Mouse (Mus musculus): ENCODE results near the gene Mrpl4.
"Not testable (repeated sequence)": the region's sequence is repeated elsewhere in the genome, so short reads cannot be mapped to it uniquely, and the experiment has no call there.

The Mrpl4 gene

GRCm38 (mm10) chr9:20986952-20987686 lies 15.4 kb upstream of the Mrpl4 start:
- no peak for DNase-seq (ENCODE audit: low spot score in 2 of 2)

GRCm38 (mm10) chr9:20987953-20988352 lies 14.6 kb upstream of the Mrpl4 start:
- no peak for DNase-seq (ENCODE audit: low spot score in 2 of 2)

GRCm38 (mm10) chr9:20990861-20991260 lies 11.7 kb upstream of the Mrpl4 start:
- DNase-seq (ENCODE audit: low spot score in 2 of 2) = no peak

DNA sequence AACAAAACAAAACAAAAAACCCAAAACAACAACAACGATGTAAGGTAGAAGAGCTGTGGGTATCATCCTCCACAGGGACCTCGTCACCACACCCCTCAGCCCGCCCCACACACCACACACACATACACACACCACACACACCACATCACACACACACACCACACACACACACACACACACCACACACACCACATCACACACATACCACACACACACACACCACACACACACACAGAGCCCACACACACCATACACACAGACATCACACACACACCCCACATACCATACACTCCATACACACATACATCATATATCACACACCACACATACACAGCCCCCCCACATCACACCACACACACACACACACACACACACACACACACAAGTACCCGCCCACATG lies 11.0 kb upstream of the Mrpl4 start:
- no peak for DNase-seq (ENCODE audit: low spot score in 2 of 2)

DNA sequence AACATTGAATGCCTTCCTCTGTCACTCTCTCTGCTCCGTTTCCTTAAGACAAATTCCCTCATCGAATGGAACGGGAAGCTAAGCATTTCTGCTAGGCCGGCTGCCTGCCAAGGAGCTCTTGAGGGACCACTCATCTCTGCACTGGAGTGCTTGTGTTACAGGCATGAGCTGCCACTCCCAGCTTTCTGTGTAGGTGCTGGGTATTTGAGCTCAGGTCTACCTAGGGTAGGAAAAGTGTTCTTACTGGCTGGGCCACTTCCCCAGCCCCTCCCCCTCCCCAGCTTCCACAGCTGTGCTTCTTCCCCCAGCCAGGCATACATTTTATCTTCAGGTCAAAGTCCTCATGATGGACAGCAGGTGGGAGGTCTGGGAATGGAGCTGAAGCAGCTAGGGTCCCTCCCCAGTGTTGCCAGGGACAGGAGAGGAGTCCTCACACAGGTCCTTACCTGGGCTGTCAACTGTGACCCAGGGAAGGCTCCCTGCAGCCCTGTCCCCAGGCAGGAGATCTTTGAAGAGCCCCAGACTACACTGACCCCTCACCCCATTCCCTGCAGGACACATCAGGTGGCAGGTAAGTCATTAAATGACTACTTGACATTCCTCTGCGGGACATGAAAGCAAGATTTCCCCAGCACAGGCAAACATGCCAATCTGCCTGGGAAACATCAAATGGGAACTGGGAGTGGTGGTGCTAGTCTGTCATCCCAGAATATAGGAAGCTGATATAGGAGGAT lies 9.2 kb upstream of the Mrpl4 start:
- DNase-seq (ENCODE audit: low spot score in 2 of 2) = no peak

DNA sequence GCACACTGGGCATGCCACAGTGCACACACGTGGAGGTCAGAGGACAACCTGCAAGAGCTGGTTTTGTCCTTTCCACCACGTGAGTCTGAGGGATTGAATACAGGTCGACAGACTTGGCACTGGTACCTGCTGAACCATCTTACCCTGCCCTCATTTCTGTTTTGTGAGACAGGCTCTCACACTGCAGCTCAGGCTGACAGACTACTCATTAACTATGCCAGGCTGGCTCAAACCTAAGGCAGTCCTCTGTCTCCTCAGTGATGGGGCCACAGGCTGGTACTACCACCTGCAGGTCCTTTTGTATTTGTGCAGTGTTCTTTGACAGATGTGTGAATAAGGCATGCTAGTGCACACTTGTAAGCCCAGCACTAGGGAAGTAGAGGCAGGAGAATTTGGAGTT lies 7.5 kb upstream of the Mrpl4 start:
- DNase-seq (ENCODE audit: low spot score in 2 of 2) = no peak

DNA sequence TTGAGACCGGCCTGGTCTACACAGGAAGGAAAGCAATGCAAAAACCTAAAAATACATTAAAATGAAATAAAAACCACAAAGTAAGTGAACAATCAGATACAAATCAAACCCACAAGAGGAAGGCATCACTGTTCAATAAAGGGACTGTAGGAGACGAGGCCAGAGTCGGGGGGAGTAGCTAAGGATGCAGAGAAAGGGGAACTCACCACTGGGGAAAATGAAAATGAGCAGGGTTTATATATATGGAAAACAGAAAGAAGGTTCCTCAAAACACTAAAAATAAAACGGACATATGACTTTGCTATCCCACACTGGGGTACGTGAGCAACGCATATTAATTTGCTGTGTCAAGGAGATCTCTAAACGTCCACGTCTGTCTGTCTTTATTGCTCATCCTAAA lies 5.5 kb upstream of the Mrpl4 start:
- no peak for DNase-seq (ENCODE audit: low spot score in 2 of 2)

DNA sequence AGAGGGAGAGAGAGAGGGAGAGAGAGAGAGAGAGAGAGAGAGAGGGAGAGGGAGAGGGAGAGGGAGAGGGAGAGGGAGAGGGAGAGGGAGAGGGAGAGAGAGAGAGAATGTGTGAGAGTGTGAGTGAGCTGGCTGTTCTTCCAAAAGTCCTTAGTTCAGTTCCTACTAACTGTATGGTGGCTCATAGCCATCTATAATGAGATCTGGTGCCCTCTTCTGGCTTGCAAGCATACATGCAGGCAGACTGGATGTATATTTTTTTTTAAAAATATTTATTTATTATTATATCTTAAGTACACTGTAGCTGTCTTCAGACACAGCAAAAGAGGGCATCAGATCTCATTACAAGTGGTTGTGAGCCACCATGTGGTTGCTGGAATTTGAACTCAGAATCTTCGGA lies 4.2 kb upstream of the Mrpl4 start:
- not testable (repeated sequence) for DNase-seq (ENCODE audit: low spot score in 2 of 2)

DNA sequence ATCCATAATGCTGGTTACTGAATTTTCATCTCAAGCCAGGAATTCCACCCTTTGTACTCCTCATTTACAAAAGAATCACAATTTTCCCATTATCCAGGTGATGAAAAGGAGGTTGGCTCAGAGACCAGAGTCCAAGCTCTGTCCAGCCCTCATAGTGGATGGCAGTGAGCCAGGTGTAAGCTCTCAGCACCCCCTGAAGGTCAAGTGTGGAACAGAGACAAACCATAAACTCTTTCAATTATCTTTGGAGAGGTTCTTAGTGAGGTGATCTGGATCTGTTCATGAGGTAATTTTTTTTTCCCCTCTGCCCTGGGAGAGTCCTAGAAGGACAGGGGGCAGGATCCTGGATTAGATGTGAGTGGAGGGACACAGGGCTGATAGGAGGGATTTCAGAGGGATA lies 1.7 kb upstream of the Mrpl4 start:
- no peak for DNase-seq (ENCODE audit: low spot score in 2 of 2)

DNA sequence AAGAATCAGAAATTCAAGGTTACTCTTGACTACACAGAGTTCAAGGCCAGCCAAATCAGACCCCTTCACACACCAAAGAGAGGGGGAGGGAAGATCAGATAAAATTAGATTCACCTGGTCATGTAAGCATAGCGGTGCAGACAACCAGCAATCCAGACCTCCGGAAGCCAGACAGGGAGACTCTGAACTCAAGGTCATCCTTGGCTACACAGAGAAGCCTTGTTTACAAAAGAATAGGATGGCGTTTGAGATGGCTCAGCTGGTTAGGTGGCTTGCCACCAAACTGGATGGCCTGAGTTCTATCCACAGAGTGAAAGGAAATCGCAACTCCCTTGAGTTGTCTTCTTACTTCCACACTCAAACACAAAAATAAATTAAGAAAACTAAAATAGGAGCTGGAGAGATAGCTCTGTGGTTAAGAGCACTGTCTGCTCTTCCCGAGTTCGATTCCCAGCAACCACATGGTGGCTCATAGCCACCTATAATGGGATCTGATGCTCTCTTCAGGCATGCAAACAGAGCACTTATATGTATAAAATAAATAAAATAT lies 812 bp upstream of the Mrpl4 start:
- no peak for DNase-seq (ENCODE audit: low spot score in 2 of 2)

DNA sequence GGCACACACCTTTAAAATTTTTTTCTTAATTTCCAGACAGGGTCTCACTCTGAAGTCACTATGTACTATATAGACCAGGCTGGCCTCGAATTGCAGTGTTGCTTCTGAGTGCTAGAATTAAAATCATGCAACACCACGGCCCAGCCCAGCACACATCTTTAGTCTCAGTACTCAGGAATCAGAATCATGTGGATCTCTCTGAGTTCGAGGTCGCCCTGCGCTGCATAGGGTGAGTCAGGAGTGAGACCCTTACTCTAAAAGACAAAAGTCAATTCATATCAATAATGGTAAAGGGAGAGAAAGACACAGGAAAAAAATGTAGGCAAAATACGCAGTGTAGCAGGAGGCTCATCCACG lies 290 bp upstream of the Mrpl4 start:
- no peak for DNase-seq (ENCODE audit: low spot score in 2 of 2)

GRCm38 (mm10) chr9:21007313-21007952 lies 4.9 kb downstream of the Mrpl4 start:
- DNase-seq (ENCODE audit: low spot score in 2 of 2) = no peak

DNA sequence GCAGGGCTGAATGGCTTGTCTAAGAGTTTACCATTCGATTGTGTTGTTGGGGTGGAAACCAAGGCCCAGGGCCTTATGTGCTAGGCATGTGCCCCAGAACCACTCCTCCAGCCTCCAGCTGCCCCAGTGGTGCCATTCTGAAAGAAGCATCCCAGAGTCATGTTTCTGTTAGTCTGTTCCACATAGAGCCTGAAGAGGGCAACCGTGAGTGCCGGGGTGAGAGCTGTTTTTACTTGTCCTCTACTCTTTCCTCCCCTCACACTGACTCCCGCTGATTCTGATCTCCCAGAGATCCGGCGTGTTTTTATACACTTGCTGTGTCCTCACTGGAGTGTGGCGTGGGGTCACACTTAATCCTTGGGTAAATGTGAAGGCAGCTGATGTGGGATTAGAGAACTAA lies 5.5 kb downstream of the Mrpl4 start:
- no peak for DNase-seq (ENCODE audit: low spot score in 2 of 2)

DNA sequence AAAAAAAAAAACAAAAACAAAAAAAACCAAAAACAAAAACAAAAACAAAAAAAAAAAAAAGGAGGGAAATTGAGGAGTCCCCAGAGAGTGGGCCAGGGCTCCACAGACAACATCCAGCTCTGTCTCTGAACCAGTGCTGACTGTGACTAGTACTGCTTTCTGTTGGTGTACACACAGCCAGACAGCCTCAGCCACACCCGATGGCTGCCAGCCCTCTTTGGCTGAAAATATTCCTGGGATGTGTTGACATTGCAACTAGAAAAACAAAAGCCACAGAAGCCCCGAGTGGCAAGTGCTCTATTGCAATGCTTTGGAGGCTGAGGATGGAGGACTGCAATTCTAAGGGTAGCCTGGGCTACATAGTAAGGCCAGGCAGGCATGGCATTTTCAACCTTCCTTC lies 7.8 kb downstream of the Mrpl4 start:
- DNase-seq (ENCODE audit: low spot score in 2 of 2) = no peak

GRCm38 (mm10) chr9:21010939-21011541 lies 8.5 kb downstream of the Mrpl4 start:
- DNase-seq (ENCODE audit: low spot score in 2 of 2) = not testable (repeated sequence)

DNA sequence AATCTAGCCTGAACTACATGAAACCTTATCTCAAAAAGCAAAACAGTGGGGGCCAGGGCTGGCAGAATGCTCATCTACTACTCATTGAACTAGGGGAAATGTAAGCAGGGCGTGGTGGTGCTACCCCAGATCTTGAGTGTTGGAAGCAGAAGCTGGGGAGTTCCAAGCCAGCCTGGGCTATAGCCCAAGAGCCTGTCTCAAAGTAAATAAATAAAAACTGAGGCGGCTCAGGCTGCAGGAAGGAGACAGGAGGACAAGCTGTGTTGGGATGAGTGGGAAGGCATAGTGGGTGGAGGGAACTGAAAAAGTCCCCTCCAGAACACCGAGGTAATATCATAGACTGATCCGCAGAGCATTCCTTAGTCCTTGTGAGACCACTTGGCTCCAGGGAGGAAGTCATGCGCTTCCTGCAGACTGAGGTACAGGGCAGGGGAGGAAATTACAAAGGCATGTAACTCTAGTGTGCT lies 9.3 kb downstream of the Mrpl4 start:
- no peak for DNase-seq (ENCODE audit: low spot score in 2 of 2)

- no peak for DNase-seq (ENCODE audit: low spot score in 2 of 2)
These were observed 9.8 kb downstream of the Mrpl4 start for GRCm38 (mm10) chr9:21012368-21012767.

DNA sequence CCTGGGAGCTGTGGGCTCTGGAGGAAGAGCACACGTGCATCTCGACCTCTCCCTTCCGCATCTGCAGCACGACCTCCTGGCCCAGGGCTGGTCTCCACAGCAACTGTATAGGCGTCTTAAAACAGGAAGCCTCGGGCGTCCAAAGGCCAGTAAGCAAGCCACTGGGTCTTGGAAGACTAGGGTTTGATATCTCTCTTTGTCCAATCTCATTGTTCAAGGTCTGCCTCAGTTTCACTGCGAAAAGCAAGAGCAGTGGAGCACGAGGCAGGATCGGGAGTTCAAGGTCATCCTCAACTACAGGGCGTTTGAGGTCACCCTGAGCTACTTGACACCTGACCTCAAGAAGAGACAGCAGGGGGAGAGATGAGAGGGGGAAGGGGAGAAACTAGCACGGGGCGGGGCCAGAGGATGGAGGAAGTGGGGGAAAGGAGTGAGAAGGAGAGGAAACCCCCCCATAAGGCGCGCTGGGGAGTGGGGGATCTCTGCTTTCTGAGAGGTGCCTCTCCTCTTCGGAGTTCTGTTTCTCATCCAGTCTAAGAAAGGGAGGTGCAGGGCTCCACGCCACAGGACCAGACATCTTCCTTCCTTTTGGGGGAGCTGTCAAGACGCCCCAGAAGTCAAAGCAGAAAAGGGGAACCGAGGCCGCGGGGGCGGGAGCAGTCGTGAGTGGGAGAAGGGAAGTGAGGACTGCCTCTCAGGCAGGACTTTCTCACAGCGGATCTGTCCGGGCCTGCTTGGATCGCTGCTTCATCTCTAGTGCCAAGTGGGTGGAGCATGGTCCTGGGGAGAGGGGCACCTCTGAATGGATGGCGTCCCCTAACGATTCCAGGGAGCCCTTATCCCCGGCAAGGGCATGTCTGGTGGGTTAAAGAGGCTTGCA lies 12.4 kb downstream of the Mrpl4 start:
- peak; percentile 60 to 70 for DNase-seq (ENCODE audit: low spot score in 2 of 2)

DNA sequence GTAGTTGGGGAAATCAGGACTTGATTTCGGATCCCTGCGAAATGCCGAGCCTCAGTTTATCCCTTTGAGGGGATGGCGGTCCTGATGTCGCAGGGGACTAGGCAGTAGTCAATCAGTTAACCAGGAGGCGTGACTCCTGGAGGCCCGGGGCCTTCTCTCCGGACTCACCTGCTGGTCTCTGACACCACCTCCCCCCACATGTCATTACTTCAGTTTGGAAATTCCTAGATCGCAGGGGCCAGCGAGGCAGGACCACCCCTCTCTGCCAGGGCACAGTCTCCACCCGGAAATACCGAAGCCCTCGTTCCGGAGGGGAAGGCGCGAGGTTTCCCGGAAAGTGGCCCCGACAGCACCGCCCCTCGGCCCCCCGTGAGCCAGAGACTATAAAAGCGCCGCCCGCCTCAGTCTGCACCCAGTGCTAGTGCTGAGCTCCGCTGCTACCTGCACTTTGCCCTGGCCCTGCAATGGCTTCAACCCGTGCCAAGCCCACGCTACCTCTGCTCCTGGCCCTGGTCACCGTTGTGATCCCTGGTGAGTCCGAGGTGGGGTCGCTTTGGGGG lies 13.1 kb downstream of the Mrpl4 start, which contains the start of gene Icam1:
Icam1 (plus strand) TSS at position 415 of the 560 bp plus-strand sequence.
- DNase-seq (ENCODE audit: low spot score in 2 of 2) = peak; percentile 63 to 77

- DNase-seq (ENCODE audit: low spot score in 2 of 2) = no peak
These were observed 14.0 kb downstream of the Mrpl4 start for GRCm38 (mm10) chr9:21016331-21017176.

All from spleen, postnatal 14 days (tissue).